Mouse (Mus musculus): ENCODE data around the gene Cd27. TPM values are rescaled to one million over a fixed set of nuclear protein-coding genes. Genes with fewer than 3 reads are reported as not detected.

Cd27 gene
- polyA plus RNA-seq, 1 experiment from 2014 or later, result 0.33 TPM

DNA sequence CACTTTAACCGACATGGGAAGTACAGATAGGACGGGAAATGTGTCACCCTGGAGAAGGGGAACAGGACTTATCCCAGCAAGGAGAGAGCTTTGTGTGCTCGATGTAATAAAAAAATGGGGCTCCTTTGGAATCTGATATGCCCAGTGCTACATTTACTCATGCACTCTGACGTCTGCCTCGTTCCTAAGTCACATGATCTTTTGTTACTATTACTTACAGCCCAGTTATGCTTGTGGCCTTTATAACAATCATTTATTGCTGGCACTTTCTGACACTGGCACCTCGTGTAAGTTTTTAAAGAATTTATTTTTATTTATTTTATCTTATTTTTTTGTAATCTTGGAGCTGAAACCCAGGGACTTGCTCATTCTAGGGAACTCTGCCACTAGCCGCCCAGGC lies 43.4 kb downstream of the Cd27 start:
- TF ChIP-seq CTCF (IDR thresholded peaks at IDR 0.05), result no peak
- no peak for ATAC-seq
- in situ Hi-C loops (cut with MboI; ENCODE audit: low pct_unique_long_range_greater_than_20kb), result no loop called here
- CTCF ChIA-PET, result interaction anchor here (0.9 kb wide), 1 partner anchor 36 kb away, joined by 3 read pairs; no protein-coding TSS in a partner anchor
- POLR2A ChIA-PET, result interaction anchor here (0.6 kb wide), 1 partner anchor 19 kb away, joined by 5 read pairs; no protein-coding TSS in a partner anchor
- no peaks in the 10 kb centered on the region for H3K27me3 ChIP-seq
- no peak for DNase-seq (ENCODE audit: low read depth, low spot score)

DNA sequence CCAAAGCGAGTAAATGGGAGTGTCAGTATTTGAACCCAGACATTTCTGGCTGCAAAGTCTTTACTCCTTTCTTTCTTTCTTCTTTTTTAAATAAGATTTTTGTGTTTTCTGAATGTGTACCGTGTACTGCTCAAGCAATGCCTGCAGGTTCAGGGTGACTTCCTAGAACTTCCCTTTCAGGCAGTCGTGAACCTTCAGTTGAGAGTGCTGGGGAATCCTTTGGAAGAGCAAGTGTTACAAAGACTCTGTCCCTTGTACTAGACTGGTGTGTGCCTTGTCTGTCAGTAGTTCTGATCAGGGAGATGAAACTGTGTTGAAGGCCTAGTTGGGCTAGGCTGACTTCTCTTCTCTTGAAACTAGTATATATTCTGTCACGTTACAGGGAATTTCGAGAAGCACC lies 44.0 kb downstream of the Cd27 start:
- CTCF ChIA-PET, result no interaction called here
- H3K27me3 ChIP-seq, result no peaks in the 10 kb centered on the region
- ATAC-seq (no peak), DNase-seq (ENCODE audit: low read depth, low spot score) (no peak)
- TF ChIP-seq CTCF (IDR thresholded peaks at IDR 0.05), result no peak
- in situ Hi-C loops (cut with MboI; ENCODE audit: low pct_unique_long_range_greater_than_20kb), result no loop called here
- POLR2A ChIA-PET, result interaction anchor here (1.5 kb wide), 1 partner anchor 22 kb away, joined by 5 read pairs; no protein-coding TSS in a partner anchor

DNA sequence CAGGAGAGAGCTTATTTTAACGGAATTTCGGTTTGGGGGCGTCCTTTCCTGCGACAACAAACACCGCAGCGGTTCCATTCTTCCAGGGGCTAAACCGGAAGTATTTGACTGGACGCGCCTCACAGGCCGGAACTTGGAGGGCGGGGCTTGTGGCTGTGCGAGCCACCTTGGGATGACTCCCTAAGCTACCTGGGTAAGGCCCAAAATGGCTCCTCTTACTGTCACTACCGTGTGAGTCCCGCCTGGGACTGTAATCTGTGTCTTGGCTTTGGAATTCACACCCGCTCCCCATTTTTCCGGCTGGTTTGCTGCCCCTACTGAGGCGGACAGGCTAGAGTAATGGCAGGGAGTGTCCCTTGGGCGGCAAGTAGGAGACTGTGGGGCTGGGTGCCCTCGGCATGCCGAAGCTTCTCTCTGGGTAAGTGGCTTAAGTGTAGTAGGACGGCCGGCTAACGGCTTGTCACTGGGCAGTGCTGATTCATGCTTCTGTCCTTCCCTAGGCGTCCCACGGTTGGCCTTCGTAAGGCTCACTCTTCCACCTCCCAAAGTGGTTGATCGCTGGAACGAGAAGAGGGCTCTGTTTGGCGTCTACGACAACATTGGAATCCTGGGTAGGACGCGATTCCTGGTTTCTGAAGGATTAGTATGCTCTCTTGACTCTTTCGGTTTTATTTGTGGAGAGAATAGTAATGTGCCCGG lies 44.6 kb downstream of the Cd27 start:
- POLR2A ChIA-PET, result interaction anchor here (1.5 to 1.6 kb wide), 2 partner anchors 21 to 25 kb away, joined by 5 to 6 read pairs; partner anchors contain the start of gene Gapdh
- ATAC-seq (peak; percentile 86), DNase-seq (ENCODE audit: low read depth, low spot score) (no peak)
- CTCF ChIA-PET, result no interaction called here
- in situ Hi-C loops (cut with MboI; ENCODE audit: low pct_unique_long_range_greater_than_20kb), result no loop called here
- no peaks in the 10 kb centered on the region for H3K27me3 ChIP-seq
- no peak for TF ChIP-seq CTCF (IDR thresholded peaks at IDR 0.05)

DNA sequence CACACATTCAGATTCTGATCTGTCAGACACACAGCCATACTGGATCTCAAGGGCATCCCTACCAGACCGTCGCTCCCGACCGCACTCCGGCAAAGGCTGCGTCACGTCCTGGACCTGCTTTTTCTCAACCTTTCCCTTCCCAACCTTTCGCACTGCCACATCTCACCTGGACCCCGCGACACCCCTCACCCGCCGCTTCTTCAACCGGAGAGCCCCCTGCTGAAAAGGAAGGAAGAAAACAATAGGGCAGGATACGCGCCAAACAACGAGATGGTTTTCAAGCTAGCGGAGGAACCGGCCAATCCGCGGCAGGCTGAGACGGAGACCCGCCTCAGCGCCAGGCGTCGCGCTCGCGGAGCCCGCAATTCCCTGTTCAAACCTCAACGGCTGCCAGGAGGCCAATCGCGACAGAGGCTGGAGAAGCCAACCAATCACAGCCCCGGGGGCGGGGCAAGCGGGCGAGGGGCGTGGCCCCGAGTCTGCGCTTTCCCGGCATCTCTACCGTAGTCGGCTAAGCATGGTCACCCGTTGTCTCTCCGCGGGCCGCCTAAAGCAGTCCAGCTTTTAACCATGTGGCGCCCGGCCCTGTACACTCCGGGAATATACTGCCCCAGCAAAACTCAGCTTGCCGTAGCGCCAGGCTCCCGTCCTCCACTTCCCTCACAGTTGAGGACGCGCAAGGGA lies 45.3 kb downstream of the Cd27 start, which contains the start of the genes Ncapd2 and Mrpl51:
Gene Ncapd2 (minus strand): TSS at position 370 of the 684 bp plus-strand sequence.
Gene Mrpl51 (plus strand): TSS at position 470 of the 684 bp plus-strand sequence.
- peak; percentile 99 for ATAC-seq
- in situ Hi-C loops (cut with MboI; ENCODE audit: low pct_unique_long_range_greater_than_20kb), result no loop called here
- ChIA-PET POLR2A (interaction anchor here (0.8 to 1.6 kb wide), 3 partner anchors 21 to 31 kb away, joined by 3 to 6 read pairs (median 5); partner anchors contain the start of gene Gapdh), CTCF (no interaction called here)
- TF ChIP-seq CTCF (IDR thresholded peaks at IDR 0.05), result no peak
- H3K27me3 ChIP-seq, result no peaks in the 10 kb centered on the region
- DNase-seq (ENCODE audit: low read depth, low spot score), result peak; percentile 80

DNA sequence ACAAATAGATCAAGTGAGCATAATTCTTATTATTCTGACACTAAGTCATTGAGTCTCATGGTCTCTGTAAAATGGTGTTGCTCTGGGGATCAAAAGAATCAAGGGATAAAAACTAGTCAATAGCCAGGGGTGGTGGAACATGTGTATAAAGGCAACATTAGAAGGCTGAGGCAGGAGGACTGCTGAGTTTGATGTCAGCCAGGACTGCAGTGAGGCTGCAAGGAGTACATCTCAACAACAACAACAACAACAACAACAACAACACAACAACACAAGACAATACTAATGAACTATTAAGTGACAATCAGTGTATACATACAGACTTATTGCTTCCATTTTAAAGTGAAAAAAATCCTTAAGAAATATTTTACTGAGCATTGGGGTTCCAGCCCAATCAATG lies 46.0 kb downstream of the Cd27 start:
- POLR2A ChIA-PET, result interaction anchor here (0.8 to 1.6 kb wide), 2 partner anchors 24 to 30 kb away, joined by 3 to 6 read pairs; partner anchors contain the start of gene Gapdh
- no peak for DNase-seq (ENCODE audit: low read depth, low spot score)
- ATAC-seq, result no peak

DNA sequence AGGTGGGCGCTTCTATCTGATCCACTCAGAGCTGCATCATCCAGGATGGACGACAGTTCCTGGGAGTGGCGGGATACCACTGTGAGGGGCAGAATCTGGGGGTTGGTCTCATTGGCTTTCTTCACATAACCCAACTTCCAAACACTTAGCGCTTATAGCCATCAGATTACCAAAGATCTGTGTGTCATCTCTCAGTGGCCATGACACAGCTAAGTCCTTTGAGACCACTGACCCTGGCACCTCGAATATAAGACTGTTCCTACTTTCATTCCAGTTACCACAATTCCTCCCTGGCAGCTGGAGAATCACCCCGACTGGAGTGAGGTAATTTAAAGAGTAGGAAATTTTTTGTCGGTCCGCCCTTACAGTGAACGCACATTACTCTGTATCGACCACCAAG lies 50.6 kb downstream of the Cd27 start:
- POLR2A ChIA-PET, result interaction anchor here (1.6 kb wide), 1 partner anchor 12 kb away, joined by 5 read pairs; no protein-coding TSS in a partner anchor
- H3K27me3 ChIP-seq, result no peaks in the 10 kb centered on the region
- DNase-seq (ENCODE audit: low read depth, low spot score), result no peak
- no peak for TF ChIP-seq CTCF (IDR thresholded peaks at IDR 0.05)
- in situ Hi-C loops (cut with MboI; ENCODE audit: low pct_unique_long_range_greater_than_20kb), result no loop called here
- ATAC-seq, result no peak
- CTCF ChIA-PET, result interaction anchor here (1.3 to 1.5 kb wide), 2 partner anchors 18 to 32 kb away, joined by 3 to 4 read pairs; no protein-coding TSS in a partner anchor

More for the DNA sequence above, 46.0 kb downstream of the Cd27 start:
- in situ Hi-C loops (cut with MboI; ENCODE audit: low pct_unique_long_range_greater_than_20kb), result no loop called here
- TF ChIP-seq CTCF (IDR thresholded peaks at IDR 0.05), result no peak
- no peaks in the 10 kb centered on the region for H3K27me3 ChIP-seq
- CTCF ChIA-PET, result no interaction called here

Other genes starting within 250 kb of the Cd27 start
- gene Pianp, start 240.3 kb downstream of the Cd27 start, polyA plus RNA-seq (2021), result 12.9 TPM
- 53.0 TPM for gene Zfp384, start 227.9 kb downstream of the Cd27 start, polyA plus RNA-seq (2021)
- 77.6 TPM for gene Ing4, start 197.2 kb downstream of the Cd27 start, polyA plus RNA-seq (2021)
- gene Acrbp, start 187.3 kb downstream of the Cd27 start, polyA plus RNA-seq (2021), result 9.7 TPM
- gene Lpar5, start 169.1 kb downstream of the Cd27 start, polyA plus RNA-seq (2021), result not detected
- gene Chd4, start 141.0 kb downstream of the Cd27 start, polyA plus RNA-seq (2021), result 198 TPM
- 65.0 TPM for gene Nop2, start 105.1 kb downstream of the Cd27 start, polyA plus RNA-seq (2021)
- gene Iffo1, start 91.8 kb downstream of the Cd27 start, polyA plus RNA-seq (2021), result 6.2 TPM
- gene Gapdh, start 70.5 kb downstream of the Cd27 start, polyA plus RNA-seq (2021), result 889 TPM
- 73.8 TPM for gene Ncapd2, start 45.3 kb downstream of the Cd27 start, polyA plus RNA-seq (2021)
- gene Mrpl51, start 45.2 kb downstream of the Cd27 start, polyA plus RNA-seq (2021), result 175 TPM
- 7.5 TPM for gene Vamp1, start 21.5 kb downstream of the Cd27 start, polyA plus RNA-seq (2021)
- 18.2 TPM for gene Tapbpl, start 5.2 kb downstream of the Cd27 start, polyA plus RNA-seq (2021)
- not detected for gene Tuba3a, start 49.0 kb upstream of the Cd27 start, polyA plus RNA-seq (2021)
- gene Ltbr, start 76.9 kb upstream of the Cd27 start, polyA plus RNA-seq (2021), result 164 TPM
- 1.8 TPM for gene Scnn1a, start 83.6 kb upstream of the Cd27 start, polyA plus RNA-seq (2021)
- 190 TPM for gene Tnfrsf1a, start 112.4 kb upstream of the Cd27 start, polyA plus RNA-seq (2021)
- 0.49 TPM for gene Plekhg6, start 143.8 kb upstream of the Cd27 start, polyA plus RNA-seq (2021)